Mouse (Mus musculus): ENCODE data around the gene Sntb2. TPM values are rescaled to one million over a fixed set of nuclear protein-coding genes. Genes with fewer than 3 reads are reported as not detected.
A peak's percentile ranks its signal among the peaks of the same experiment; 100 is the strongest.

Gene Sntb2
- polyA plus RNA-seq, 1 experiment from 2014 or later, result 21.6 TPM

- no peaks in the 10 kb centered on the region for H3K27me3 ChIP-seq (ENCODE audit: control insufficient read depth, insufficient read depth, low read length)
- ATAC-seq (ENCODE audit: insufficient number of reproducible peaks, insufficient read depth, low FRiP score, low read depth), result peak; percentile 59
- H3K36me3 ChIP-seq (ENCODE audit: control insufficient read depth, insufficient read depth, low read length), result peaks cover 37% of the 10 kb centered on the region
- no peaks in the 10 kb centered on the region for H3K9me3 ChIP-seq (ENCODE audit: control insufficient read depth, low read depth, low read length)
- H3K27ac ChIP-seq (ENCODE audit: low read length), result peak overlapping the region; percentile 22; the same call in 1 of the 2 replicates
- H3K4me3 ChIP-seq (ENCODE audit: low read depth, low read length), result peak overlapping the region; percentile 82
- H3K4me1 ChIP-seq (ENCODE audit: control insufficient read depth, insufficient read depth, low read length), result peaks cover 14% of the 10 kb centered on the region; the same call in 1 of the 2 replicates
- peak overlapping the region; percentile 94 for H3K4me2 ChIP-seq (replicated peaks; ENCODE audit: low read depth, low read length)
- WGBS, result 1% methylated on average over 32 of the region's 33 CpGs
- H3K9ac ChIP-seq (replicated peaks; ENCODE audit: low read depth, low read length), result peak overlapping the region; percentile 72
These were observed 121.4 kb downstream of the Sntb2 start for GRCm38 (mm10) chr8:107056973-107057369.

GRCm38 (mm10) chr8:107062613-107063012 is 127.1 kb downstream of the Sntb2 start:
- no peak overlapping the region for H3K4me2 ChIP-seq (replicated peaks; ENCODE audit: low read depth, low read length)
- no peak for ATAC-seq (ENCODE audit: insufficient number of reproducible peaks, insufficient read depth, low FRiP score, low read depth)
- 63% methylated on average over 1 of the region's 1 CpGs for WGBS
- H3K27ac ChIP-seq (ENCODE audit: low read length), result no peak overlapping the region
- H3K4me1 ChIP-seq (ENCODE audit: control insufficient read depth, insufficient read depth, low read length), result peaks cover 3% of the 10 kb centered on the region; the same call in 1 of the 2 replicates
- no peaks in the 10 kb centered on the region for H3K27me3 ChIP-seq (ENCODE audit: control insufficient read depth, insufficient read depth, low read length)
- no peak overlapping the region for H3K9ac ChIP-seq (replicated peaks; ENCODE audit: low read depth, low read length)
- H3K36me3 ChIP-seq (ENCODE audit: control insufficient read depth, insufficient read depth, low read length), result peaks cover 17% of the 10 kb centered on the region
- no peaks in the 10 kb centered on the region for H3K9me3 ChIP-seq (ENCODE audit: control insufficient read depth, low read depth, low read length)
- H3K4me3 ChIP-seq (ENCODE audit: low read depth, low read length), result no peak overlapping the region

- 49% methylated on average over 17 of the region's 17 CpGs for WGBS
- Histone ChIP-seq H3K4me2 (replicated peaks; ENCODE audit: low read depth, low read length) (no peak within 1 kb of the TSS), H3K27ac (ENCODE audit: low read length) (no peak within 1 kb of the TSS), H3K9me3 (ENCODE audit: control insufficient read depth, low read depth, low read length) (no peaks in the 10 kb centered on the region), H3K9ac (replicated peaks; ENCODE audit: low read depth, low read length) (no peak within 1 kb of the TSS), H3K36me3 (ENCODE audit: control insufficient read depth, insufficient read depth, low read length) (peaks cover 10% of the 10 kb centered on the region; the same call in 1 of the 2 replicates), H3K27me3 (ENCODE audit: control insufficient read depth, insufficient read depth, low read length) (no peaks in the 10 kb centered on the region), H3K4me1 (ENCODE audit: control insufficient read depth, insufficient read depth, low read length) (no peaks in the 10 kb centered on the region), H3K4me3 (ENCODE audit: low read depth, low read length) (no peak within 1 kb of the TSS)
- ATAC-seq (ENCODE audit: insufficient number of reproducible peaks, insufficient read depth, low FRiP score, low read depth), result peak; percentile 37; the same call in 1 of the 2 replicates
These were observed 130.3 kb downstream of the Sntb2 start, which contains the start of gene Tmed6 for GRCm38 (mm10) chr8:107065511-107066496. Gene Tmed6 (minus strand): TSS chr8:107065644.

Other genes starting within 250 kb of the Sntb2 start
- 0.48 and 0.54 TPM in 2 replicates for gene Has3, start 65.5 kb upstream of the Sntb2 start, polyA plus RNA-seq (2014; fragmentation: Nextera tagmentation; extraction: Ambion mirVana)
- gene Utp4, start 42.1 kb upstream of the Sntb2 start, polyA plus RNA-seq (2014; fragmentation: Nextera tagmentation; extraction: Ambion mirVana), result 63.5 and 64.9 TPM in 2 replicates
- 66.3 and 69.7 TPM in 2 replicates for gene Vps4a, start 95.5 kb downstream of the Sntb2 start, polyA plus RNA-seq (2014; fragmentation: Nextera tagmentation; extraction: Ambion mirVana)
- 38.8 and 40.4 TPM in 2 replicates for gene Pdf, start 112.9 kb downstream of the Sntb2 start, polyA plus RNA-seq (2014; fragmentation: Nextera tagmentation; extraction: Ambion mirVana)
- gene Cog8, start 120.9 kb downstream of the Sntb2 start, polyA plus RNA-seq (2014; fragmentation: Nextera tagmentation; extraction: Ambion mirVana), result 31.9 and 36.5 TPM in 2 replicates
- gene Nip7, start 121.1 kb downstream of the Sntb2 start, polyA plus RNA-seq (2014; fragmentation: Nextera tagmentation; extraction: Ambion mirVana), result 83.9 and 93.6 TPM in 2 replicates
- gene Tmed6, start 129.9 kb downstream of the Sntb2 start, polyA plus RNA-seq (2014; fragmentation: Nextera tagmentation; extraction: Ambion mirVana), result 12.6 and 22.5 TPM in 2 replicates
- 15.8 and 17.6 TPM in 2 replicates for gene Terf2, start 160.8 kb downstream of the Sntb2 start, polyA plus RNA-seq (2014; fragmentation: Nextera tagmentation; extraction: Ambion mirVana)
- 89.6 and 105 TPM in 2 replicates for gene Cyb5b, start 214.9 kb downstream of the Sntb2 start, polyA plus RNA-seq (2014; fragmentation: Nextera tagmentation; extraction: Ambion mirVana)

Measured in stomach, embryonic 14.5 days (tissue).